Mouse (Mus musculus) embryonic facial prominence, embryonic 11.5 days (tissue): ENCODE results near the gene Metrn. TPM values are rescaled to one million over a fixed set of nuclear protein-coding genes. Genes with fewer than 3 reads are reported as not detected.
A peak's percentile ranks its signal among the peaks of the same experiment; 100 is the strongest.

Experiments
- ATAC-seq: fragments of 200-750 bp; cut with Nextera tagmentation; replicated peaks from 2 replicates; pipeline ENCODE4 v1.8.0; 2017; ENCODE audit warnings: low read depth; ENCODE audit not compliant: insufficient number of reproducible peaks, low FRiP score, low TSS enrichment
- DNase-seq: peaks from one replicate; pipeline ENCODE4 v3.0.0-alpha.2; 2015; ENCODE audit warnings: low spot score
- H3K27ac ChIP-seq: fragments of 300-500 bp; sonication (generic); replicated peaks from 2 replicates; pipeline ENCODE4 v1.5.1; 2014; ENCODE audit warnings: mild to moderate bottlenecking, low read depth, low read length, control low read depth
- H3K27me3 ChIP-seq: fragments of 300-500 bp; sonication (generic); 2 replicates; pipeline ENCODE4 v1.6.1; 2014; ENCODE audit warnings: mild to moderate bottlenecking, low read length, moderate library complexity, mixed read lengths; ENCODE audit not compliant: control insufficient read depth, insufficient read depth
- H3K36me3 ChIP-seq: fragments of 300-500 bp; sonication (generic); replicated peaks from 2 replicates; pipeline ENCODE4 v1.6.1; 2014; ENCODE audit warnings: low read depth, mild to moderate bottlenecking, low read length, moderate library complexity, mixed read lengths; ENCODE audit not compliant: control insufficient read depth, insufficient read depth
- H3K4me1 ChIP-seq: fragments of 300-500 bp; sonication (generic); 2 replicates; pipeline ENCODE4 v1.6.1; 2014; ENCODE audit warnings: low read length, mixed read lengths; ENCODE audit not compliant: control insufficient read depth, insufficient read depth
- H3K4me2 ChIP-seq: fragments of 300-500 bp; sonication (generic); 2 replicates; pipeline ENCODE4 v1.6.1; 2014; ENCODE audit warnings: low read depth, mild to moderate bottlenecking, control low read depth, low read length, moderate library complexity
- H3K4me3 ChIP-seq: fragments of 300-500 bp; sonication (generic); 2 replicates; pipeline ENCODE4 v1.5.1; 2014; ENCODE audit warnings: low read depth, low read length, control low read depth
- H3K9ac ChIP-seq: fragments of 300-500 bp; sonication (generic); replicated peaks from 2 replicates; pipeline ENCODE4 v1.6.1; 2014; ENCODE audit warnings: mild to moderate bottlenecking, control low read depth, low read length
- H3K9me3 ChIP-seq: fragments of 300-500 bp; sonication (generic); replicated peaks from 2 replicates; pipeline ENCODE4 v1.6.1; 2016; ENCODE audit warnings: mild to moderate bottlenecking, low read length, inconsistent platforms, mixed read lengths; ENCODE audit not compliant: control insufficient read depth
- WGBS: fragments of 180-500 bp; shearing (Covaris S2); extraction: QIAGEN DNeasy Blood & Tissue Kit; methylation state at CpG from one replicate; pipeline ENCODE4 v1.1.7; 2014; 5-methylcytosine and 5-hydroxymethylcytosine counted together
- polyA plus RNA-seq: library from polyadenylated mRNA; unstranded; fragments of >200 nt; fragmentation: Nextera tagmentation; extraction: Ambion mirVana; gene quantifications from 2 replicates; pipeline ENCODE4 v1.2.1, GENCODE M21; 2014

Metrn gene
- polyA plus RNA-seq, 1 experiment from 2014 or later: 13.4 TPM

- Histone ChIP-seq H3K9ac (peak within 1 kb of the TSS; percentile 80), H3K9me3 (no peaks in the 10 kb centered on the region), H3K27ac (peak within 1 kb of the TSS; percentile 68), H3K27me3 (no peaks in the 10 kb centered on the region), H3K4me3 (peak within 1 kb of the TSS; percentile 53), H3K4me1 (peaks cover 20% of the 10 kb centered on the region), H3K4me2 (peak within 1 kb of the TSS; percentile 42), H3K36me3 (no peaks in the 10 kb centered on the region; the same call in none of the 2 replicates)
- peak; percentile 20; the same call in 1 of the 2 replicates for ATAC-seq
- DNase-seq: peak; percentile 84
- 1% methylated on average over 32 of the region's 32 CpGs for WGBS
These were observed 32.0 kb upstream of the Metrn start, which contains the start of gene Jmjd8 for GRCm38 (mm10) chr17:25828712-25829557. Jmjd8 (plus strand) TSS chr17:25828867.

- 84% methylated on average over 8 of the region's 8 CpGs for WGBS
- peak overlapping the region; percentile 80; the same call in 1 of the 2 replicates for H3K9ac ChIP-seq
- no peak overlapping the region for H3K27ac ChIP-seq
- H3K27me3 ChIP-seq: no peaks in the 10 kb centered on the region
- H3K9me3 ChIP-seq: no peaks in the 10 kb centered on the region
- H3K36me3 ChIP-seq: no peaks in the 10 kb centered on the region; the same call in none of the 2 replicates
- H3K4me1 ChIP-seq: peaks cover 18% of the 10 kb centered on the region
- no peak overlapping the region for H3K4me3 ChIP-seq
- ATAC-seq (no peak), DNase-seq (no peak)
- peak overlapping the region; percentile 42 for H3K4me2 ChIP-seq
These were observed 31.3 kb upstream of the Metrn start for GRCm38 (mm10) chr17:25828223-25828594.

GRCm38 (mm10) chr17:25827546-25828222 lies 30.7 kb upstream of the Metrn start:
- WGBS: 95% methylated on average over 22 of the region's 22 CpGs
- Histone ChIP-seq H3K27ac (no peak overlapping the region), H3K9me3 (no peaks in the 10 kb centered on the region), H3K4me1 (peaks cover 18% of the 10 kb centered on the region), H3K36me3 (no peaks in the 10 kb centered on the region; the same call in none of the 2 replicates), H3K4me3 (no peak overlapping the region), H3K9ac (no peak overlapping the region), H3K27me3 (no peaks in the 10 kb centered on the region), H3K4me2 (no peak overlapping the region)
- DNase-seq (no peak), ATAC-seq (no peak)

- ATAC-seq: no peak
- DNase-seq: no peak
- Histone ChIP-seq H3K27me3 (no peaks in the 10 kb centered on the region), H3K27ac (no peak overlapping the region), H3K4me2 (no peak overlapping the region), H3K9me3 (no peaks in the 10 kb centered on the region), H3K36me3 (no peaks in the 10 kb centered on the region; the same call in none of the 2 replicates), H3K9ac (no peak overlapping the region), H3K4me3 (no peak overlapping the region), H3K4me1 (peaks cover 18% of the 10 kb centered on the region)
- 95% methylated on average over 13 of the region's 13 CpGs for WGBS
These were observed 30.1 kb upstream of the Metrn start for GRCm38 (mm10) chr17:25827011-25827410.

DNA sequence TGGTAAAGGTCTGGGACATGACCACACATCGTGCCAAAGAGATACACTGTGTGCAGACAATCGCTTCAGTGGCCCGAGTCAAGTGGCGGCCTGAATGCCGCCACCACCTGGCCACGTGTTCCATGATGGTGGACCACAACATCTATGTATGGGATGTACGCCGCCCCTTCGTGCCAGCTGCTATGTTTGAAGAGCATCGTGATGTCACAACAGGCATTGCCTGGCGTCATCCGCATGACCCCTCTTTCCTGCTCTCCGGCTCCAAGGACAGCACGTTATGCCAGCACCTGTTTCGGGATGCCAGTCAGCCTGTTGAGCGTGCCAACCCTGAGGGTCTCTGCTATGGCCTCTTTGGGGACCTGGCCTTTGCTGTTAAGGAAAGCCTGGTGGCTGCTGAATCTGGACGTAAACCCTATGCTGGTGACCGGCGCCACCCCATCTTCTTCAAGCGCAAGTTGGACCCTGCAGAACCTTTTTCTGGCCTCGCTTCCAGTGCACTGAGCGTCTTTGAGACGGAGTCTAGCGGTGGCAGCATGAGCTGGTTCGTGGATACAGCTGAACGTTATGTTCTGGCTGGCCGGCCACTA lies 29.1 kb upstream of the Metrn start:
- Histone ChIP-seq H3K9me3 (no peaks in the 10 kb centered on the region), H3K36me3 (no peaks in the 10 kb centered on the region; the same call in none of the 2 replicates), H3K4me1 (peaks cover 13% of the 10 kb centered on the region), H3K4me2 (no peak overlapping the region), H3K27me3 (no peaks in the 10 kb centered on the region), H3K9ac (no peak overlapping the region), H3K27ac (no peak overlapping the region), H3K4me3 (no peak overlapping the region)
- WGBS: 96% methylated on average over 27 of the region's 27 CpGs
- no peak for DNase-seq
- ATAC-seq: no peak

DNA sequence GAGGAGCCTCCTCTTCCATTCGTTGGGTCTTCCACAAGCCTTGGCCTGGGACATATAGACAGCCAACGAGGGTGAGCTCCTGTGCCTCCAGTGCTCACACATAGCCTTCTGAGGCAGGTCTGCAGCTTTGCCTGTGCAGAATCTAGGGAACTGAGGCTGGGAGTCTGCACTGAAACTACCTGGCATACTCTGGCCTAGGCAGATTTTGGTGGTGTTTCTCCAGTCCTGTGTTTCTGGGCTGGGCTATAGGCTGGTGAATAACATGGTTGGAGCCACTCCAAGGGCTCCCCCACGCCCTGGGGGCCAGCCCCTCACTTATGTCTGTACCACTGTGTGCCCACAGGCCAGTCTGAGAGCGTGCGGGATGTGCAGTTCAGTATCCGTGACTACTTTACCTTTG lies 28.4 kb upstream of the Metrn start:
- 90% methylated on average over 6 of the region's 6 CpGs for WGBS
- H3K9ac ChIP-seq: no peak overlapping the region
- no peaks in the 10 kb centered on the region for H3K9me3 ChIP-seq
- H3K27me3 ChIP-seq: peaks cover under 1% of the 10 kb centered on the region; the same call in 1 of the 2 replicates
- no peak overlapping the region for H3K4me2 ChIP-seq
- DNase-seq (no peak), ATAC-seq (no peak)
- no peak overlapping the region for H3K4me3 ChIP-seq
- H3K4me1 ChIP-seq: peaks cover 13% of the 10 kb centered on the region
- no peak overlapping the region for H3K27ac ChIP-seq
- no peaks in the 10 kb centered on the region; the same call in none of the 2 replicates for H3K36me3 ChIP-seq

DNA sequence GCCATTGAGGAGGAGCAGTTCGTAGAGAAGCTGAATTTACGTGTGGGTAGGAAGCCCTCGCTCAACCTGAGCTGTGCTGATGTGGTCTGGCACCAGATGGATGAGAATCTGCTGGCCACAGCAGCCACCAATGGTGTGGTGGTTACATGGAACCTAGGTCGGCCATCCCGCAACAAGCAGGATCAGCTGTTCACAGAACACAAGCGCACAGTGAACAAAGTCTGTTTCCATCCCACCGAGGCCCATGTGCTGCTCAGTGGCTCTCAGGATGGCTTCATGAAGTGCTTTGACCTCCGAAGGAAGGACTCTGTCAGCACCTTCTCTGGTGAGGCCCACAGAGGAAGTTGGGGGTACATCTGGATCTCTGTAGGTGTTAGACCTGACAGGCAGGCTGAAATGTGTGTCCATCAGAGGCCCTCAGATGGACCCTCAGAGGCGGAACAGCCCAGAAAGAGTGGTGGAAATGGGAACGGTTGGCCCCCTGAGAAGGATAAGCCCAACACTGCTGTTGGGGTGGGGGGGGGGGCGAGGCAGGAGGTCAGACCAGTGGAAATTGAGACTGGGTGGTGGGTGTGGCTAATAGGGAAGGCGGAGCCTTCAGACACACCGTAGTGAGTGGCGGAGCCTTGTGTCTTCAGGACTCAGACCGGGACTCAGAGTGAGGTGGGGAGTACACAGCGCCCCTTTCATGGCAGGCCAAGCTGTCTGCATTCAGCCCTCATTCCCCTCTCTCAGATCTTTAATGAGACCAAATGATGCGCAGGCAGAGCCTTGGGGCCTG lies 27.6 kb upstream of the Metrn start:
- Histone ChIP-seq H3K4me1 (peaks cover 10% of the 10 kb centered on the region), H3K27me3 (peaks cover 8% of the 10 kb centered on the region), H3K4me2 (peak overlapping the region; percentile 93; the same call in 1 of the 2 replicates), H3K9ac (peak overlapping the region; percentile 75; the same call in 1 of the 2 replicates), H3K36me3 (no peaks in the 10 kb centered on the region; the same call in 1 of the 2 replicates), H3K9me3 (no peaks in the 10 kb centered on the region), H3K4me3 (peak overlapping the region; percentile 58), H3K27ac (no peak overlapping the region)
- ATAC-seq: no peak
- no peak for DNase-seq
- 78% methylated on average over 16 of the region's 17 CpGs for WGBS
